Mouse (Mus musculus): ENCODE data around the gene Kcnmb2.

GRCm38 (mm10) chr3:31903506-31903905, 1.2 kb downstream of the Kcnmb2 start:
- no peak for TF ChIP-seq POLR2A (IDR thresholded peaks at IDR 0.05; ENCODE audit: borderline replicate concordance, control insufficient read depth, low read depth, low read length)
- no peak for TF ChIP-seq CTCF (IDR thresholded peaks at IDR 0.05; ENCODE audit: control insufficient read depth, insufficient read depth, low read length)
